Mouse (Mus musculus): ENCODE measurements around the gene Trmt10c. TPM values are rescaled to one million over a fixed set of nuclear protein-coding genes. Genes with fewer than 3 reads are reported as not detected.

The Trmt10c gene
- polyA plus RNA-seq, 2 experiments from 2014 or later, result 25.4 to 29.0 TPM

GRCm38 (mm10) chr16:56038090-56038489 is 471 bp upstream of the Trmt10c start:
- no peak for ATAC-seq

GRCm38 (mm10) chr16:56036501-56036900 is 1.1 kb downstream of the Trmt10c start:
- ATAC-seq, result no peak

- no peak for ATAC-seq
Measured at GRCm38 (mm10) chr16:56034566-56034965, 3.1 kb downstream of the Trmt10c start.

GRCm38 (mm10) chr16:56029661-56030082 is 7.9 kb downstream of the Trmt10c start, which contains the start of gene Pcnp:
Gene Pcnp (minus strand): TSS chr16:56029739.
- ATAC-seq, result peak; percentile 94

GRCm38 (mm10) chr16:56028722-56029551 is 8.7 kb downstream of the Trmt10c start:
- peak; percentile 12 for ATAC-seq

GRCm38 (mm10) chr16:56027854-56028629 is 9.6 kb downstream of the Trmt10c start:
- no peak for ATAC-seq

GRCm38 (mm10) chr16:56019660-56020059 is 18.0 kb downstream of the Trmt10c start:
- ATAC-seq, result no peak

- no peak for ATAC-seq
Measured at GRCm38 (mm10) chr16:56014076-56014475, 23.5 kb downstream of the Trmt10c start.

- no peak for ATAC-seq
Measured at GRCm38 (mm10) chr16:56012789-56013743, 24.6 kb downstream of the Trmt10c start.

GRCm38 (mm10) chr16:56008862-56009261 is 28.8 kb downstream of the Trmt10c start:
- no peak for ATAC-seq

GRCm38 (mm10) chr16:56006798-56007197 is 30.8 kb downstream of the Trmt10c start:
- no peak for ATAC-seq

- ATAC-seq, result no peak
Measured at GRCm38 (mm10) chr16:55994235-55994634, 43.4 kb downstream of the Trmt10c start.

- no peak for ATAC-seq
Measured at GRCm38 (mm10) chr16:55990311-55990710, 47.3 kb downstream of the Trmt10c start.

- ATAC-seq, result no peak
Measured at GRCm38 (mm10) chr16:55986001-55986400, 51.6 kb downstream of the Trmt10c start.

Other genes starting within 250 kb of the Trmt10c start
- gene Nfkbiz, start 198.9 kb downstream of the Trmt10c start, polyA plus RNA-seq (2017; shearing (Covaris generic)), result 10 to 100 TPM; 28.6 to 30.5 TPM
- gene Nxpe3, start 142.5 kb downstream of the Trmt10c start, polyA plus RNA-seq (2017; shearing (Covaris generic)), result 10 to 100 TPM; 15.0 to 28.2 TPM
- 10 to 100 TPM; 22.8 to 28.3 TPM for gene Cep97, start 103.0 kb downstream of the Trmt10c start, polyA plus RNA-seq (2017; shearing (Covaris generic))
- gene Rpl24, start 71.5 kb downstream of the Trmt10c start, polyA plus RNA-seq (2017; shearing (Covaris generic)), result 1,000 to 10,000 TPM; 1,908 to 2,087 TPM
- 10 to 100 TPM; 23.9 to 26.0 TPM for gene Zbtb11, start 63.9 kb downstream of the Trmt10c start, polyA plus RNA-seq (2017; shearing (Covaris generic))
- gene Pcnp, start 8.1 kb downstream of the Trmt10c start, polyA plus RNA-seq (2017; shearing (Covaris generic)), result 100 to 1,000 TPM; 227 to 239 TPM
- 10 to 100 TPM; 51.4 to 54.0 TPM for gene Senp7, start 10.5 kb upstream of the Trmt10c start, polyA plus RNA-seq (2017; shearing (Covaris generic))
- under 1 TPM; 0.23 to 0.38 TPM for gene Impg2, start 166.5 kb upstream of the Trmt10c start, polyA plus RNA-seq (2017; shearing (Covaris generic))

All from activated CD4-positive, CD25-positive, alpha-beta regulatory T cell, adult 4 months (primary cell).